Mouse (Mus musculus) heart, adult 18-20 months (tissue): ENCODE results near the gene Huwe1. TPM values are rescaled to one million over a fixed set of nuclear protein-coding genes. Genes with fewer than 3 reads are reported as not detected.

Experiments
- DNase-seq, 2 experiments: peaks; one replicate each; pipeline ENCODE4 v3.0.0; 2021 to 2022; ENCODE audit warnings: mixed read lengths in 1 of 2
- microRNA-seq, 2 experiments: library from miRNA; unstranded; fragments of <30 nt; microRNA quantifications; one replicate each; pipeline ENCODE4 v1.2.0; 2022
- total RNA-seq, 2 experiments: library from RNA; stranded (reverse); gene quantifications; 2 replicates each; pipeline ENCODE4 v1.2.3; 2021

Huwe1 gene
- total RNA-seq, 2 experiments from 2014 or later: 164 to 165 TPM

DNA sequence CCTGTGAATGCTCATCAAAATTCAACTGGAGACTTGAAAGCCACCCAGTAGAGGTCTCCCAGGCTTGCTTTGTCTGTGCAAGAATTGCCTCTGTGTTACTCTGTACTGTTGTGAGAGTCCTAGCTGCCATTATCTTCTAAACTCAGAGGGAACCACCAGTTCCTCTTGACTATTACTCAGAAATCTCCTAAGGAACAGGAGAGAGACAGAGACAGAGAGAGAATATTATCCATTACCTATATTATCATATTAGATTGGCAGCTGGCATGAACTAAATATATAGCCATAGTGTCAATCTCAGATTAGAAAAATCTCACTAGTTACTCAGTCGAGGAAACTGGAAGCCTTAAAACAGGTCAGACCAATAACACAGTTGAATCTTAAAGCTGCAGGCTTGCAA lies 149.6 kb downstream of the Huwe1 start:
- no peak for DNase-seq

DNA sequence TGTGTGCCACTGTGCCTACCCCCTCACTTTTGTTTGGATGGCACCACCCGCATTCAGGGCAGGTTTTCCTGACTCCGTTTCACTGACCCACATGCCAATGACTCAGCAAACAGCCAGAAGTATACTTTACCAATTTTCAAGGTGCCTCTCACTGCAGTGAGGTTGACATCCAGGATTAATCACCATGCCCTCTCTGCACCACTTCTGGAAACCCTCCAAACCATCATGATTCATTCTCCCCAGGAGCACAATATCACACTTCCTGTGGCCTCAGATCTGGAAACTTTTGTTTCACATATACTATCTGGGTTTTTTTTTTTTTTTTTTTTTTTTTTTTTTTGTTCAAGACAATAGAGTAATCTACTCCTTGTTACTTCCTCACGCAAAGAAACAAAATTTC lies 150.6 kb downstream of the Huwe1 start:
- no peak for DNase-seq

Small RNA genes lying within 50 kb of the gene (microRNA-seq; reads per million reads assigned to microRNA genes)
- gene Mir3113 (0 reads per million in 2 experiments), gene Mir98 (2,448 to 2,487 reads per million in 2 experiments), gene Mirlet7f-2 (9,807 to 9,904 reads per million in 2 experiments)

Other genes with a start within 250 kb of the Huwe1 start
- gene Hsd17b10, start 201.0 kb downstream of the Huwe1 start, total RNA-seq: 100 to 1,000 TPM; 218 to 254 TPM
- gene Ribc1, start 215.5 kb downstream of the Huwe1 start, total RNA-seq: under 1 TPM; 0.27 to 0.44 TPM
- gene Smc1a, start 215.6 kb downstream of the Huwe1 start, total RNA-seq: 10 to 100 TPM; 21.1 to 23.9 TPM